Mouse (Mus musculus) G1E (cell line): ENCODE data around the gene Mboat1.

ENCODE experiments used
- CTCF ChIP-seq: IDR thresholded peaks from 2 replicates; pipeline ENCODE4 v1.5.1; 2012; ENCODE audit warnings: low read depth, low read length, inconsistent platforms, mixed read lengths
- GATA1 ChIP-seq: IDR thresholded peaks from 2 replicates; pipeline ENCODE4 v1.6.1; 2012; ENCODE audit warnings: borderline replicate concordance, low read length, inconsistent platforms, mixed read lengths
- GATA2 ChIP-seq: IDR thresholded peaks from 2 replicates; pipeline ENCODE4 v1.6.1; 2012; ENCODE audit warnings: low read depth, low read length, inconsistent platforms, borderline replicate concordance

DNA sequence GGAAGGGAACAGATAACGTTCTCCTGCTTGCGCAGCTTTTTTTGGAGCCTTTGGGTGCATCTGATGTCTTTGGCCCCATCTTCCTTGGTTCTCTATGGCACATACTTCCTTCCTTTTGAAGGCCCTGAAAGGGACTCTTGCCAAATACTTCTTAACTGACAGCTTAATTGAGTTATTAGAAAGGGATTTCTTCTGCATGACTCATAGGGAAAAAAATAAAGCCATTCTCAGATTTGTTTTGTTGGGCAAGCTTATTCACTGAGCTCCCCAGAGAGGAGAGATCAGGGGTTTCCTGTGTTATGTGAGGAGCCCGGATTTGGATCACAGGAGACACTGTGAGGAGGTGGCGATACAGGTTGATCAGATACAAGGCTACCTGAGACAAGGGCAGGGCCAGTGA is 40.4 kb upstream of the Mboat1 start:
- TF ChIP-seq CTCF = no peak
- TF ChIP-seq GATA2 = no peak
- TF ChIP-seq GATA1 = no peak
